Mouse (Mus musculus) limb, embryonic 11.5 days (tissue): ENCODE measurements around the gene Dhx40. TPM values are rescaled to one million over a fixed set of nuclear protein-coding genes. Genes with fewer than 3 reads are reported as not detected.

Source experiments
- ATAC-seq: fragments of 200-750 bp; cut with Nextera tagmentation; 2 replicates; pipeline ENCODE4 v1.8.0; 2017; ENCODE audit warnings: low read depth; ENCODE audit not compliant: insufficient number of reproducible peaks, low FRiP score, low TSS enrichment
- DNase-seq: peaks from one replicate; pipeline ENCODE4 v3.0.0-alpha.2; 2015; ENCODE audit warnings: low spot score
- H3K27ac ChIP-seq: fragments of 300-500 bp; sonication (generic); replicated peaks from 2 replicates; pipeline ENCODE4 v1.5.1; 2014; ENCODE audit warnings: low read depth, mild to moderate bottlenecking, low read length
- H3K27me3 ChIP-seq: fragments of 300-500 bp; sonication (generic); 2 replicates; pipeline ENCODE4 v1.6.1; 2014; ENCODE audit warnings: mild to moderate bottlenecking, low read length, mixed read lengths; ENCODE audit not compliant: control insufficient read depth, insufficient read depth
- H3K36me3 ChIP-seq: fragments of 300-500 bp; sonication (generic); 2 replicates; pipeline ENCODE4 v1.6.1; 2014; ENCODE audit warnings: mild to moderate bottlenecking, low read length, moderate library complexity, mixed read lengths; ENCODE audit not compliant: control insufficient read depth, insufficient read depth
- H3K4me1 ChIP-seq: fragments of 300-500 bp; sonication (generic); 2 replicates; pipeline ENCODE4 v1.6.1; 2014; ENCODE audit warnings: low read length, mixed read lengths; ENCODE audit not compliant: control insufficient read depth, insufficient read depth
- H3K4me2 ChIP-seq: fragments of 300-500 bp; sonication (generic); 2 replicates; pipeline ENCODE4 v1.6.1; 2014; ENCODE audit warnings: low read depth, mild to moderate bottlenecking, moderate library complexity; ENCODE audit not compliant: severe bottlenecking
- H3K4me3 ChIP-seq: fragments of 300-500 bp; sonication (generic); 2 replicates; pipeline ENCODE4 v1.5.1; 2014; ENCODE audit warnings: low read depth, low read length
- H3K9ac ChIP-seq: fragments of 300-500 bp; sonication (generic); 2 replicates; pipeline ENCODE4 v1.6.1; 2014; ENCODE audit warnings: mild to moderate bottlenecking, low read length
- H3K9me3 ChIP-seq: fragments of 300-500 bp; sonication (generic); 2 replicates; pipeline ENCODE4 v1.6.1; 2016; ENCODE audit warnings: low read length; ENCODE audit not compliant: control insufficient read depth
- WGBS: fragments of 180-500 bp; shearing (Covaris S2); extraction: QIAGEN DNeasy Blood & Tissue Kit; methylation state at CpG from one replicate; pipeline ENCODE4 v1.1.7; 2014; 5-methylcytosine and 5-hydroxymethylcytosine counted together
- polyA plus RNA-seq: library from polyadenylated mRNA; unstranded; fragments of >200 nt; fragmentation: Nextera tagmentation; extraction: Ambion mirVana; gene quantifications from 2 replicates; pipeline ENCODE4 v1.2.1, GENCODE M21; 2014

Dhx40 gene
- polyA plus RNA-seq, 1 experiment from 2014 or later = 43.8 TPM

GRCm38 (mm10) chr11:86752404-86752803, 55.1 kb downstream of the Dhx40 start:
- peaks cover 4% of the 10 kb centered on the region; the same call in 1 of the 2 replicates for H3K4me1 ChIP-seq
- no peak overlapping the region for H3K4me3 ChIP-seq
- H3K4me2 ChIP-seq = no peak overlapping the region
- ATAC-seq = no peak
- no peaks in the 10 kb centered on the region; the same call in 1 of the 2 replicates for H3K36me3 ChIP-seq
- H3K27me3 ChIP-seq = no peaks in the 10 kb centered on the region
- H3K9me3 ChIP-seq = no peaks in the 10 kb centered on the region
- H3K9ac ChIP-seq = no peak overlapping the region
- no peak for DNase-seq
- no peak overlapping the region for H3K27ac ChIP-seq

GRCm38 (mm10) chr11:86751010-86751409, 56.5 kb downstream of the Dhx40 start:
- Histone ChIP-seq H3K4me3 (no peak overlapping the region), H3K9ac (no peak overlapping the region), H3K4me2 (no peak overlapping the region), H3K27ac (no peak overlapping the region), H3K9me3 (no peaks in the 10 kb centered on the region), H3K36me3 (no peaks in the 10 kb centered on the region; the same call in 1 of the 2 replicates), H3K4me1 (peaks cover 2% of the 10 kb centered on the region; the same call in 1 of the 2 replicates), H3K27me3 (no peaks in the 10 kb centered on the region)
- WGBS = 94% methylated on average over 1 of the region's 1 CpGs
- DNase-seq (no peak), ATAC-seq (no peak)

GRCm38 (mm10) chr11:86749776-86750423, 57.6 kb downstream of the Dhx40 start:
- Histone ChIP-seq H3K27ac (no peak overlapping the region), H3K9me3 (no peaks in the 10 kb centered on the region), H3K4me2 (no peak overlapping the region), H3K4me3 (no peak overlapping the region), H3K4me1 (no peaks in the 10 kb centered on the region), H3K9ac (no peak overlapping the region), H3K27me3 (no peaks in the 10 kb centered on the region), H3K36me3 (no peaks in the 10 kb centered on the region; the same call in 1 of the 2 replicates)
- WGBS = 92% methylated on average over 3 of the region's 3 CpGs
- no peak for DNase-seq
- ATAC-seq = no peak

- Histone ChIP-seq H3K9ac (no peak overlapping the region), H3K36me3 (no peaks in the 10 kb centered on the region), H3K4me1 (no peaks in the 10 kb centered on the region), H3K4me3 (no peak overlapping the region), H3K27ac (no peak overlapping the region), H3K4me2 (no peak overlapping the region), H3K27me3 (no peaks in the 10 kb centered on the region), H3K9me3 (no peaks in the 10 kb centered on the region)
- DNase-seq (no peak), ATAC-seq (no peak)
- WGBS = 81% methylated on average over 3 of the region's 3 CpGs
Observed at GRCm38 (mm10) chr11:86745634-86746404, 61.7 kb downstream of the Dhx40 start.

GRCm38 (mm10) chr11:86742605-86743004, 64.9 kb downstream of the Dhx40 start:
- no peaks in the 10 kb centered on the region for H3K36me3 ChIP-seq
- H3K9me3 ChIP-seq = no peaks in the 10 kb centered on the region
- no peaks in the 10 kb centered on the region for H3K4me1 ChIP-seq
- 81% methylated on average over 2 of the region's 2 CpGs for WGBS
- DNase-seq (no peak), ATAC-seq (no peak)
- no peak overlapping the region for H3K4me3 ChIP-seq
- no peak overlapping the region for H3K27ac ChIP-seq
- no peak overlapping the region for H3K9ac ChIP-seq
- H3K27me3 ChIP-seq = no peaks in the 10 kb centered on the region
- no peak overlapping the region for H3K4me2 ChIP-seq

GRCm38 (mm10) chr11:86741505-86741904, 66.0 kb downstream of the Dhx40 start:
- Histone ChIP-seq H3K9me3 (no peaks in the 10 kb centered on the region), H3K27me3 (no peaks in the 10 kb centered on the region), H3K36me3 (no peaks in the 10 kb centered on the region), H3K4me3 (no peak overlapping the region), H3K9ac (no peak overlapping the region), H3K4me2 (no peak overlapping the region), H3K27ac (no peak overlapping the region), H3K4me1 (no peaks in the 10 kb centered on the region)
- WGBS = 97% methylated on average over 5 of the region's 5 CpGs
- no peak for DNase-seq
- no peak for ATAC-seq

GRCm38 (mm10) chr11:86739470-86739869, 68.1 kb downstream of the Dhx40 start:
- H3K9ac ChIP-seq = no peak overlapping the region
- H3K4me3 ChIP-seq = no peak overlapping the region
- H3K27me3 ChIP-seq = no peaks in the 10 kb centered on the region
- H3K27ac ChIP-seq = no peak overlapping the region
- no peaks in the 10 kb centered on the region for H3K9me3 ChIP-seq
- ATAC-seq = no peak
- no peaks in the 10 kb centered on the region for H3K36me3 ChIP-seq
- 87% methylated on average over 2 of the region's 2 CpGs for WGBS
- DNase-seq = no peak
- H3K4me2 ChIP-seq = no peak overlapping the region
- H3K4me1 ChIP-seq = no peaks in the 10 kb centered on the region

- 92% methylated on average over 1 of the region's 1 CpGs for WGBS
Observed at GRCm38 (mm10) chr11:86738956-86739355, 68.6 kb downstream of the Dhx40 start.

More at GRCm38 (mm10) chr11:86738956-86739355, 68.6 kb downstream of the Dhx40 start:
- Histone ChIP-seq H3K9me3 (no peaks in the 10 kb centered on the region), H3K27ac (no peak overlapping the region), H3K9ac (no peak overlapping the region), H3K4me1 (no peaks in the 10 kb centered on the region), H3K27me3 (no peaks in the 10 kb centered on the region), H3K4me2 (no peak overlapping the region), H3K4me3 (no peak overlapping the region), H3K36me3 (no peaks in the 10 kb centered on the region; the same call in 1 of the 2 replicates)
- no peak for ATAC-seq
- no peak for DNase-seq
